Mouse (Mus musculus) hindbrain, postnatal 0 days (tissue): ENCODE measurements around the gene Ptpre. TPM values are rescaled to one million over a fixed set of nuclear protein-coding genes. Genes with fewer than 3 reads are reported as not detected.
A peak's percentile ranks its signal among the peaks of the same experiment; 100 is the strongest.
"Not testable (repeated sequence)": the region's sequence is repeated elsewhere in the genome, so short reads cannot be mapped to it uniquely, and the experiment has no call there.

Experiments used
- ATAC-seq: fragments of 200-750 bp; cut with Nextera tagmentation; 2 replicates; pipeline ENCODE4 v1.8.0; 2017; ENCODE audit warnings: mild to moderate bottlenecking, moderate TSS enrichment, moderate library complexity
- DNase-seq: peaks from one replicate; pipeline ENCODE4 v3.0.0-alpha.2; 2015; ENCODE audit warnings: low spot score
- H3K27ac ChIP-seq: fragments of 300-500 bp; sonication (generic); 2 replicates; pipeline ENCODE4 v1.5.1; 2014; ENCODE audit warnings: mild to moderate bottlenecking
- H3K27me3 ChIP-seq: fragments of 300-500 bp; sonication (generic); 2 replicates; pipeline ENCODE4 v1.6.1; 2014; ENCODE audit warnings: low read length, mixed read lengths; ENCODE audit not compliant: insufficient read depth
- H3K36me3 ChIP-seq: fragments of 300-500 bp; sonication (generic); 2 replicates; pipeline ENCODE4 v1.6.1; 2014; ENCODE audit warnings: low read length, mixed read lengths; ENCODE audit not compliant: insufficient read depth
- H3K4me1 ChIP-seq: fragments of 300-500 bp; sonication (generic); 2 replicates; pipeline ENCODE4 v1.6.1; 2014; ENCODE audit warnings: antibody characterized with exemption, low read length, mixed read lengths; ENCODE audit not compliant: insufficient read depth
- H3K4me2 ChIP-seq: fragments of 300-500 bp; sonication (generic); 2 replicates; pipeline ENCODE4 v1.6.1; 2014; ENCODE audit warnings: low read depth, mild to moderate bottlenecking, low read length, moderate library complexity, mixed read lengths
- H3K4me3 ChIP-seq: fragments of 300-500 bp; sonication (generic); 2 replicates; pipeline ENCODE4 v1.5.1; 2014; ENCODE audit warnings: low read length
- H3K9ac ChIP-seq: fragments of 300-500 bp; sonication (generic); replicated peaks from 2 replicates; pipeline ENCODE4 v1.6.1; 2014; ENCODE audit warnings: mild to moderate bottlenecking, low read length, moderate library complexity, mixed read lengths
- H3K9me3 ChIP-seq: fragments of 300-500 bp; sonication (generic); 2 replicates; pipeline ENCODE4 v1.6.1; 2016; ENCODE audit warnings: low read length, mixed read lengths
- CTCF ChIP-seq: IDR thresholded peaks from 2 replicates; pipeline ENCODE4 v1.5.1; 2016; ENCODE audit warnings: antibody characterized with exemption, control low read depth, low read depth
- WGBS: fragments of 180-500 bp; shearing (Covaris S2); extraction: QIAGEN DNeasy Blood & Tissue Kit; methylation state at CpG from one replicate; pipeline ENCODE4 v1.1.7; 2014; 5-methylcytosine and 5-hydroxymethylcytosine counted together
- polyA plus RNA-seq: library from polyadenylated mRNA; unstranded; fragments of >200 nt; fragmentation: Nextera tagmentation; extraction: Ambion mirVana; gene quantifications from 2 replicates; pipeline ENCODE4 v1.2.1, GENCODE M21; 2015
- total RNA-seq: library from RNA; depleted of rRNA; stranded (reverse); fragments of >200 nt; gene quantifications from 2 replicates; pipeline ENCODE4 v1.2.3, GENCODE M21; 2014

Ptpre gene
- total and polyA plus RNA-seq, 2 experiments from 2014 or later, result 8.2 to 12.4 TPM

DNA sequence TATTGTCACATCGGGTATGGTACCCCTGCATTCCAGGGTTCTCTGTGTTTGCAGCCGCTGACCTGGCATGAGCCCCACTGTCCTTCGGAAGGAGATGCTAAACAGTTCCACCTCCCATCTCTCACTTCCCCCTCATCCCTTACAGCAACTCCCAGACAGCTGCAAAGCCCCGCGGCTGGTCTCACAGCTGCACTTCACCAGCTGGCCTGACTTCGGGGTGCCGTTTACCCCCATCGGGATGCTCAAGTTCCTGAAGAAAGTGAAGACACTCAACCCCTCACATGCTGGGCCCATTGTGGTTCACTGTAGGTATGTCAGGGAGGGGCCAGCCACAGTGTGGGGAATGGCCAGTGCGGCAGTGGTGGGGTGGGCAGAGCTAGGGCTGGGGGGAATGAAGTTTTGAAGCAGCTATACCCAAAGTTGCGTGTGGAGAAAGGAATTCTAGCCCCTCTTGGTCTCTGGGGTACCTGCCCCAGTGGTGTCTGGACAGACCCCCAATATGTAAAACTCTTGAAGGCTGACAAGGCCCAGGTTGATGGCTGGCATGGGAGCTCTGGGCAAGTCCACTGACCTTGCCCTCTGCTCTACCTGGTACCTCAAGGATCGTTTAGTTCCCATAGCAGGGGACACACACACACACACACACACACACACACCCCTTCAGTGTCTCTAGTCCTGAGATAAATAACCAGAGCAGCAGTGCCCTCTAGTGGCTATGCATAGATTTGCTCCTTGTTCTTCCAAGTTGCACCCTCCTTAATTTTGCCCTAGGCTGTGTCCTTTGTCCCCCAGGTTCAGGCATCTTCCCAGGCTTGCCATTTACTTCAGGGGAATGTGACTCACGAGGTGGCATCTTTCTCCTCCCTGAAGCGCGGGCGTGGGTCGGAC is 131.8 kb downstream of the Ptpre start:
- Histone ChIP-seq H3K36me3 (no peaks in the 10 kb centered on the region), H3K4me3 (no peak overlapping the region), H3K27me3 (no peaks in the 10 kb centered on the region), H3K27ac (no peak overlapping the region), H3K4me1 (no peaks in the 10 kb centered on the region), H3K9ac (no peak overlapping the region), H3K4me2 (no peak overlapping the region), H3K9me3 (no peaks in the 10 kb centered on the region)
- WGBS, result 31% methylated on average over 16 of the region's 16 CpGs
- ATAC-seq (peak; percentile 46), DNase-seq (peak; percentile 90)
- TF ChIP-seq CTCF, result peak; percentile 94

DNA sequence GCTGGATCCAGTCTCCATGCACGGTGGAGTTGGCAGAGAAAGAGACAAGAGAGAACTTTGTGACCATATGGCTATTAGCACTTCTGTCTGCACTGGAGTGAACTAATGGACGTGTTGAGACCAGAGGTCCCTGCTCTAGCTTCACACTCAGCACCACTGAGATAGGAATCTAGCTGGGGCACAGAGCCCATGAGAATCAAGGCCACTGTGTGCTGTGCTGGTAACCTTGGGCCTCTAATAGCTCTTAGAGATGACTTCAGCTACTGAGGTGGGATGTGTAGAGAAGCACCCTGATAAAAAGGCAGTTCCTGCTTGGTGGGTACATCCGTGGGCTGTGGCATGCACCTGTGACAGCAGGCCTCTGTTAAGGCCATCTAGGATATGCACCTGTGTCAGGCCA is 136.3 kb downstream of the Ptpre start:
- Histone ChIP-seq H3K36me3 (no peaks in the 10 kb centered on the region), H3K27me3 (no peaks in the 10 kb centered on the region), H3K9ac (no peak overlapping the region), H3K4me3 (no peak overlapping the region), H3K27ac (no peak overlapping the region), H3K4me2 (no peak overlapping the region), H3K9me3 (no peaks in the 10 kb centered on the region), H3K4me1 (no peaks in the 10 kb centered on the region)
- ATAC-seq (no peak), DNase-seq (no peak)
- no peak for TF ChIP-seq CTCF
- WGBS, result 47% methylated on average over 3 of the region's 3 CpGs

- H3K27me3 ChIP-seq, result no peaks in the 10 kb centered on the region
- no peaks in the 10 kb centered on the region for H3K36me3 ChIP-seq
- ATAC-seq, result no peak
- DNase-seq, result peak; percentile 34
- no peak overlapping the region for H3K9ac ChIP-seq
- no peaks in the 10 kb centered on the region for H3K4me1 ChIP-seq
- no peak for TF ChIP-seq CTCF
- H3K9me3 ChIP-seq, result no peaks in the 10 kb centered on the region
- H3K4me2 ChIP-seq, result no peak overlapping the region
- H3K27ac ChIP-seq, result no peak overlapping the region
- H3K4me3 ChIP-seq, result no peak overlapping the region
- 58% methylated on average over 8 of the region's 8 CpGs for WGBS
Observed at GRCm38 (mm10) chr7:135676722-135677121, 139.4 kb downstream of the Ptpre start.

- TF ChIP-seq CTCF, result peak; percentile 79
- Histone ChIP-seq H3K27ac (no peak overlapping the region), H3K9ac (no peak overlapping the region), H3K4me2 (no peak overlapping the region), H3K27me3 (no peaks in the 10 kb centered on the region), H3K4me1 (no peaks in the 10 kb centered on the region), H3K36me3 (no peaks in the 10 kb centered on the region), H3K9me3 (no peaks in the 10 kb centered on the region), H3K4me3 (no peak overlapping the region)
- DNase-seq (peak; percentile 66), ATAC-seq (no peak)
- WGBS, result 65% methylated on average over 5 of the region's 5 CpGs
Observed at GRCm38 (mm10) chr7:135680334-135680733, 143.1 kb downstream of the Ptpre start.

DNA sequence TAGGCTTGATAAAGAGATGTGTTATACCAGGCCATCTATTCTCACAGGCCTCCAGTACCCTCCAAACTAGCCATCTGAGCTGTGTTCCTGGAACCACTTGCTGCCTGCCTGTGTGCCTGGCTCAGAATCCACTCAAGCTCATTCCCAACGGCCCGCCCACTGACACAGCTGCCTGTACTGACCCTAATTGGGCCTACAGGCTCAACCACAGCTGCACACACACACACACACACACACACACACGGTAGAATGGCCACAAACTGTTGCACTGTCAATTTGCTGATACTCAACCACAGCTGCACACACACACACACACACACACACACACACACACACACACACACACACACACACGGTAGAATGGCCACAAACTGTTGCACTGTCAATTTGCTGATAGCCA is 146.8 kb downstream of the Ptpre start:
- not testable (repeated sequence) for H3K4me3 ChIP-seq, ATAC-seq, H3K36me3 ChIP-seq, H3K4me1 ChIP-seq, H3K9me3 ChIP-seq, H3K27ac ChIP-seq, H3K27me3 ChIP-seq, H3K9ac ChIP-seq, H3K4me2 ChIP-seq, DNase-seq
- WGBS, result 64% methylated on average over 4 of the region's 4 CpGs

GRCm38 (mm10) chr7:135684938-135685337 is 147.7 kb downstream of the Ptpre start:
- no peaks in the 10 kb centered on the region for H3K36me3 ChIP-seq
- no peaks in the 10 kb centered on the region for H3K9me3 ChIP-seq
- no peak overlapping the region for H3K27ac ChIP-seq
- H3K9ac ChIP-seq, result no peak overlapping the region
- DNase-seq (no peak), ATAC-seq (no peak)
- H3K4me3 ChIP-seq, result no peak overlapping the region
- no peak overlapping the region for H3K4me2 ChIP-seq
- no peaks in the 10 kb centered on the region for H3K4me1 ChIP-seq
- no peak for TF ChIP-seq CTCF
- no peaks in the 10 kb centered on the region for H3K27me3 ChIP-seq
- WGBS, result 86% methylated on average over 7 of the region's 7 CpGs

DNA sequence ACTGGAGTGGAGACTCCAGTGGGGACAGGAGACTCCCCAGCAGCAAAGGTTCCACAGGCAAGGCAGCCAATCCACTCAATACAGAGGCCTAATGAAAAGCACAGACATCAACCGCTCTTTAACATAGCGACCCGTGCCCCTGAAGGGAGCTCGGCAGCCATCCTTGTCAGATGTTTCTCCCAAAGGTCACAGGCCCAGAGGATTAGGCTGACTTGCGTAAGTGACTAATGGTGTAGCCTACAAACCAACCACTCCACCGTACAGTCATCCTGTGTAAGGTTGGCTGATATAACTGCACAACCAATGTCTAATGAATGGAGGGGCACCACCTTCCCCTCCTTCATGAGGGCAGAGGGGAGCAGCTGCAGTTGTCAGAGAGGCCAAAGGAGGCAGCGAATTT is 152.1 kb downstream of the Ptpre start:
- no peak for DNase-seq
- Histone ChIP-seq H3K4me1 (no peaks in the 10 kb centered on the region), H3K36me3 (no peaks in the 10 kb centered on the region), H3K4me2 (no peak overlapping the region), H3K9me3 (no peaks in the 10 kb centered on the region), H3K9ac (no peak overlapping the region), H3K27me3 (no peaks in the 10 kb centered on the region), H3K4me3 (no peak overlapping the region), H3K27ac (no peak overlapping the region)
- no peak for ATAC-seq
- WGBS, result 98% methylated on average over 7 of the region's 7 CpGs
- no peak for TF ChIP-seq CTCF
